In the genomic region with DNA sequence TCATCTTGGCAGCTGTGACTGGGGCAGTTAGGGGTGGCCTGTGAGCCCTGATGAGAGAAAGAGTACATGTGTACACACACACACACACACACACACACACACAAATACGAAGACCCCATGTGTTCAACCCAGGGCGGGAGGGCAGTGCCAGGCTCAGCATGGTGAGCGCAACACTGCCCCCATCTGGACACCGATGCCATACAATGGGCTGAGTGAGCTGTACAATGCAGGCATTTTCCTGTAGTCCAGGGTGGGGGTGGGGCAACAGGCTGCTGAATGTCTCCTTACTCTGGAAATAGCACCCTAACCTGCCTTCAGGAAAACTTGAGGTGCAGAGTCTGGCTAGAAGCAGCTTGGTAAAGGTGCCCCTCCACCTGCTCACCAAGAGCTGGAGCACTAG, we compare ENCODE assay signal across 8 mouse cellular contexts. TPM values are rescaled to one million over a fixed set of nuclear protein-coding genes. Genes with fewer than 3 reads are reported as not detected.
A peak's percentile ranks its signal among the peaks of the same experiment; 100 is the strongest.
DNase-seq lines count a peak whose midpoint lies in the region; ATAC-seq and TF ChIP-seq lines count a peak whose summit lies in the region.

No protein-coding gene starts in this region.

- H3K4me3 ChIP-seq in liver, adult 2 months (ENCODE audit: insufficient read depth, low read depth, low read length), result no peak overlapping the region
- H3K4me3 ChIP-seq in liver, embryonic 11.5 days (ENCODE audit: low read depth, low read length), result no peak overlapping the region
- H3K4me3 ChIP-seq in hindbrain, embryonic 13.5 days, result no peak overlapping the region; the same call in 1 of the 2 replicates
- H3K4me3 ChIP-seq in limb, embryonic 12.5 days (replicated peaks), result no peak overlapping the region
- no peak overlapping the region for H3K4me3 ChIP-seq in neural tube, embryonic 12.5 days

- no peaks in the 10 kb centered on the region for H3K9me3 ChIP-seq in liver, embryonic 11.5 days (ENCODE audit: control insufficient read depth, low read length)
- H3K9me3 ChIP-seq in hindbrain, embryonic 13.5 days, result no peaks in the 10 kb centered on the region
- H3K9me3 ChIP-seq in limb, embryonic 12.5 days, result no peaks in the 10 kb centered on the region
- H3K9me3 ChIP-seq in neural tube, embryonic 12.5 days, result no peaks in the 10 kb centered on the region

- peak; percentile 32 for DNase-seq in liver, adult 2 months (ENCODE audit: extremely low read depth, low read depth, low spot score)
- no peak for DNase-seq in liver, embryonic 11.5 days (ENCODE audit: low spot score)
- peak; percentile 86 for DNase-seq in adrenal gland, postnatal 10 days
- DNase-seq in embryo, embryonic 9.5 days (ENCODE audit: extremely low spot score), result peak; percentile 69
- DNase-seq in thymus, postnatal 36 days, result peak; percentile 70 to 72

- H3K4me1 ChIP-seq in liver, adult 2 months (ENCODE audit: control insufficient read depth, insufficient read depth, low read length), result peaks cover 8% of the 10 kb centered on the region
- H3K4me1 ChIP-seq in liver, embryonic 11.5 days (replicated peaks; ENCODE audit: control insufficient read depth, insufficient read depth, low read length), result peaks cover 15% of the 10 kb centered on the region
- peaks cover 59% of the 10 kb centered on the region for H3K4me1 ChIP-seq in hindbrain, embryonic 13.5 days (replicated peaks)
- H3K4me1 ChIP-seq in limb, embryonic 12.5 days (replicated peaks), result peaks cover 38% of the 10 kb centered on the region
- H3K4me1 ChIP-seq in neural tube, embryonic 12.5 days, result peaks cover 45% of the 10 kb centered on the region

- peak; percentile 83 for TF ChIP-seq CTCF in liver, adult 2 months (IDR thresholded peaks at IDR 0.05; ENCODE audit: low read depth, low read length)

- no peak overlapping the region for H3K9ac ChIP-seq in liver, adult 2 months (ENCODE audit: low read depth, low read length)
- no peak overlapping the region for H3K9ac ChIP-seq in liver, embryonic 11.5 days (ENCODE audit: low read depth, low read length)
- H3K9ac ChIP-seq in hindbrain, embryonic 13.5 days, result peak overlapping the region; percentile 30; the same call in 1 of the 2 replicates
- H3K9ac ChIP-seq in limb, embryonic 12.5 days (replicated peaks), result no peak overlapping the region
- no peak overlapping the region for H3K9ac ChIP-seq in neural tube, embryonic 12.5 days

- no peak overlapping the region for H3K4me2 ChIP-seq in liver, embryonic 11.5 days
- peak overlapping the region; percentile 25 for H3K4me2 ChIP-seq in hindbrain, embryonic 13.5 days
- H3K4me2 ChIP-seq in limb, embryonic 12.5 days, result 0 out of 2 replicates have a peak overlapping the region, but pooled peaks have one; percentile 8
- H3K4me2 ChIP-seq in neural tube, embryonic 12.5 days (replicated peaks), result peak overlapping the region; percentile 83

- H3K36me3 ChIP-seq in liver, adult 2 months (ENCODE audit: control insufficient read depth, insufficient read depth, low read length), result no peaks in the 10 kb centered on the region
- peaks cover 24% of the 10 kb centered on the region for H3K36me3 ChIP-seq in liver, embryonic 11.5 days (ENCODE audit: control insufficient read depth, insufficient read depth, low read length)
- peaks cover 38% of the 10 kb centered on the region for H3K36me3 ChIP-seq in hindbrain, embryonic 13.5 days
- peaks cover 61% of the 10 kb centered on the region for H3K36me3 ChIP-seq in limb, embryonic 12.5 days
- peaks cover 45% of the 10 kb centered on the region for H3K36me3 ChIP-seq in neural tube, embryonic 12.5 days

- WGBS in liver, adult 2 months, result 55% methylated on average over 4 of the region's 4 CpGs
- 39% methylated on average over 4 of the region's 4 CpGs for WGBS in liver, embryonic 11.5 days
- 26% methylated on average over 4 of the region's 4 CpGs for WGBS in hindbrain, embryonic 13.5 days
- 57% methylated on average over 4 of the region's 4 CpGs for WGBS in limb, embryonic 12.5 days
- WGBS in neural tube, embryonic 12.5 days, result 28% methylated on average over 4 of the region's 4 CpGs

- TF ChIP-seq POLR2A in liver, adult 2 months (IDR thresholded peaks at IDR 0.05; ENCODE audit: extremely low read depth, insufficient read depth, low read length), result no peak

- peaks cover 8% of the 10 kb centered on the region; the same call in 1 of the 2 replicates for H3K79me2 ChIP-seq in liver, adult 2 months (ENCODE audit: control insufficient read depth, insufficient read depth, low read length)

- no peaks in the 10 kb centered on the region for H3K27me3 ChIP-seq in liver, adult 2 months (ENCODE audit: control insufficient read depth, insufficient read depth, low read length)
- H3K27me3 ChIP-seq in liver, embryonic 11.5 days (replicated peaks; ENCODE audit: control insufficient read depth, insufficient read depth, low read length), result no peaks in the 10 kb centered on the region
- H3K27me3 ChIP-seq in hindbrain, embryonic 13.5 days, result no peaks in the 10 kb centered on the region
- no peaks in the 10 kb centered on the region for H3K27me3 ChIP-seq in limb, embryonic 12.5 days
- no peaks in the 10 kb centered on the region for H3K27me3 ChIP-seq in neural tube, embryonic 12.5 days (replicated peaks)

- no peak for ATAC-seq in liver, embryonic 11.5 days (replicated peaks; ENCODE audit: low FRiP score)
- 0 out of 2 replicates have a peak, but pooled peaks have one; percentile 15 for ATAC-seq in hindbrain, embryonic 13.5 days (ENCODE audit: low FRiP score)
- no peak for ATAC-seq in limb, embryonic 12.5 days (ENCODE audit: insufficient number of reproducible peaks, insufficient read depth, low FRiP score, low TSS enrichment, low read depth)
- no peak for ATAC-seq in neural tube, embryonic 12.5 days (ENCODE audit: low FRiP score, low read depth)

- H3K27ac ChIP-seq in liver, adult 2 months (replicated peaks; ENCODE audit: insufficient read depth, low read depth, low read length), result no peak overlapping the region
- H3K27ac ChIP-seq in liver, embryonic 11.5 days (ENCODE audit: low read depth, low read length), result no peak overlapping the region
- peak overlapping the region; percentile 48; the same call in 1 of the 2 replicates for H3K27ac ChIP-seq in hindbrain, embryonic 13.5 days
- no peak overlapping the region for H3K27ac ChIP-seq in limb, embryonic 12.5 days
- H3K27ac ChIP-seq in neural tube, embryonic 12.5 days, result no peak overlapping the region

RNA-seq across cellular contexts. Expression of gene Llgl1, which starts 3.6 kb away (rescaled TPM):
- 2.7 and 3.8 TPM in 2 replicates for total RNA-seq in liver, adult 2 months (2014; rRNA removed)
- 8.9 and 11.5 TPM in 2 replicates for polyA plus RNA-seq in liver, adult 2 months (2012; rRNA removed)
- polyA plus RNA-seq in liver, embryonic 11.5 days (2014; fragmentation: Nextera tagmentation; extraction: Ambion mirVana), result 35.6 and 35.9 TPM in 2 replicates
- 10 to 100 TPM; 23.0 to 30.4 TPM for total RNA-seq in adrenal gland, postnatal 10 days (2021)
- 61.0 and 61.2 TPM in 2 replicates for polyA plus RNA-seq in hindbrain, embryonic 13.5 days (2015; fragmentation: Nextera tagmentation; extraction: Ambion mirVana)
- 114 and 117 TPM in 2 replicates for polyA plus RNA-seq in limb, embryonic 12.5 days (2016; fragmentation: Nextera tagmentation; extraction: Ambion mirVana)
- polyA plus RNA-seq in neural tube, embryonic 12.5 days (2016; fragmentation: Nextera tagmentation; extraction: Ambion mirVana), result 99.8 and 101 TPM in 2 replicates

RNA-seq across cellular contexts. Expression of gene Flii, which starts 23.9 kb away (rescaled TPM):
- 33.4 and 35.1 TPM in 2 replicates for total RNA-seq in liver, adult 2 months (2014; rRNA removed)
- 82.7 and 86.7 TPM in 2 replicates for polyA plus RNA-seq in liver, adult 2 months (2012; rRNA removed)
- 61.3 and 69.2 TPM in 2 replicates for polyA plus RNA-seq in liver, embryonic 11.5 days (2014; fragmentation: Nextera tagmentation; extraction: Ambion mirVana)
- total RNA-seq in adrenal gland, postnatal 10 days (2021), result 100 to 1,000 TPM; 105 to 118 TPM
- 64.7 and 68.2 TPM in 2 replicates for polyA plus RNA-seq in hindbrain, embryonic 13.5 days (2015; fragmentation: Nextera tagmentation; extraction: Ambion mirVana)
- 65.4 and 75.0 TPM in 2 replicates for polyA plus RNA-seq in limb, embryonic 12.5 days (2016; fragmentation: Nextera tagmentation; extraction: Ambion mirVana)
- 71.4 and 72.8 TPM in 2 replicates for polyA plus RNA-seq in neural tube, embryonic 12.5 days (2016; fragmentation: Nextera tagmentation; extraction: Ambion mirVana)

RNA-seq across cellular contexts. Expression of gene Mief2, which starts 25.1 kb away (rescaled TPM):
- 10.7 and 13.1 TPM in 2 replicates for total RNA-seq in liver, adult 2 months (2014; rRNA removed)
- polyA plus RNA-seq in liver, adult 2 months (2012; rRNA removed), result 20.3 and 26.3 TPM in 2 replicates
- 8.0 and 8.9 TPM in 2 replicates for polyA plus RNA-seq in liver, embryonic 11.5 days (2014; fragmentation: Nextera tagmentation; extraction: Ambion mirVana)
- total RNA-seq in adrenal gland, postnatal 10 days (2021), result 10 to 100 TPM; 31.8 to 43.9 TPM
- 21.2 and 22.4 TPM in 2 replicates for polyA plus RNA-seq in hindbrain, embryonic 13.5 days (2015; fragmentation: Nextera tagmentation; extraction: Ambion mirVana)
- 17.0 and 18.5 TPM in 2 replicates for polyA plus RNA-seq in limb, embryonic 12.5 days (2016; fragmentation: Nextera tagmentation; extraction: Ambion mirVana)
- polyA plus RNA-seq in neural tube, embryonic 12.5 days (2016; fragmentation: Nextera tagmentation; extraction: Ambion mirVana), result 17.5 and 19.5 TPM in 2 replicates
